Mouse (Mus musculus) large intestine, adult 2 months (tissue): Measurements from ENCODE around the gene Ercc1. TPM values are rescaled to one million over a fixed set of nuclear protein-coding genes. Genes with fewer than 3 reads are reported as not detected.
A peak's percentile ranks its signal among the peaks of the same experiment; 100 is the strongest.

Source experiments
- DNase-seq: peaks from one replicate; pipeline ENCODE4 v3.0.0-alpha.2; 2012; ENCODE audit warnings: low read depth, low spot score
- WGBS: fragments of 180-500 bp; shearing (Covaris S2); methylation state at CpG from one replicate; pipeline ENCODE4 v1.1.7; 2018; 5-methylcytosine and 5-hydroxymethylcytosine counted together
- polyA plus RNA-seq: library from polyadenylated mRNA; depleted of rRNA; stranded (reverse); fragments of >200 nt; gene quantifications from 2 replicates; pipeline ENCODE4 v1.2.3, GENCODE M21; 2012

Gene Ercc1
- polyA plus RNA-seq, 1 experiment, result 31.2 TPM

GRCm38 (mm10) chr7:19359892-19360641 is 15.5 kb downstream of the Ercc1 start:
- under 1% methylated on average over 45 of the region's 45 CpGs for WGBS
- no peak for DNase-seq

- DNase-seq, result peak; percentile 77
- 1% methylated on average over 27 of the region's 27 CpGs for WGBS
These were observed 16.4 kb downstream of the Ercc1 start for GRCm38 (mm10) chr7:19360944-19361343.

- WGBS, result 5% methylated on average over 16 of the region's 16 CpGs
- DNase-seq, result peak; percentile 89
These were observed 17.1 kb downstream of the Ercc1 start for GRCm38 (mm10) chr7:19361720-19362119.

- WGBS, result 52% methylated on average over 4 of the region's 4 CpGs
- no peak for DNase-seq
These were observed 17.7 kb downstream of the Ercc1 start for GRCm38 (mm10) chr7:19362276-19362675.

- DNase-seq, result no peak
These were observed 19.3 kb downstream of the Ercc1 start for GRCm38 (mm10) chr7:19363881-19364280.

GRCm38 (mm10) chr7:19365376-19365775 is 20.8 kb downstream of the Ercc1 start:
- WGBS, result 43% methylated on average over 4 of the region's 4 CpGs
- DNase-seq, result no peak

More at GRCm38 (mm10) chr7:19363881-19364280, 19.3 kb downstream of the Ercc1 start:
- 3% methylated on average over 18 of the region's 18 CpGs for WGBS

- WGBS, result 37% methylated on average over 16 of the region's 16 CpGs
- no peak for DNase-seq
These were observed 23.8 kb downstream of the Ercc1 start for GRCm38 (mm10) chr7:19368380-19368779.

GRCm38 (mm10) chr7:19369823-19370425 is 25.3 kb downstream of the Ercc1 start:
- DNase-seq, result no peak
- WGBS, result 22% methylated on average over 46 of the region's 46 CpGs

GRCm38 (mm10) chr7:19373367-19373766 is 28.8 kb downstream of the Ercc1 start:
- DNase-seq, result no peak
- 88% methylated on average over 2 of the region's 2 CpGs for WGBS

- DNase-seq, result no peak
- 83% methylated on average over 18 of the region's 18 CpGs for WGBS
These were observed 30.8 kb downstream of the Ercc1 start for GRCm38 (mm10) chr7:19375368-19375767.

GRCm38 (mm10) chr7:19376019-19376418 is 31.4 kb downstream of the Ercc1 start:
- 83% methylated on average over 4 of the region's 4 CpGs for WGBS
- DNase-seq, result no peak

GRCm38 (mm10) chr7:19378049-19378448 is 33.5 kb downstream of the Ercc1 start:
- no peak for DNase-seq
- 78% methylated on average over 8 of the region's 8 CpGs for WGBS

- DNase-seq, result peak; percentile 99
- WGBS, result 6% methylated on average over 40 of the region's 48 CpGs
These were observed 37.0 kb downstream of the Ercc1 start, which contains the start of gene Ercc2 for GRCm38 (mm10) chr7:19381377-19382165. Ercc2 (plus strand) TSS chr7:19382010.

GRCm38 (mm10) chr7:19382166-19382541 is 37.6 kb downstream of the Ercc1 start:
- under 1% methylated on average over 32 of the region's 37 CpGs for WGBS
- DNase-seq, result no peak

GRCm38 (mm10) chr7:19383708-19384107 is 39.1 kb downstream of the Ercc1 start:
- WGBS, result 93% methylated on average over 9 of the region's 9 CpGs
- DNase-seq, result no peak

GRCm38 (mm10) chr7:19388699-19389413 is 44.3 kb downstream of the Ercc1 start:
- DNase-seq, result no peak
- 85% methylated on average over 10 of the region's 10 CpGs for WGBS

- 84% methylated on average over 8 of the region's 8 CpGs for WGBS
- no peak for DNase-seq
These were observed 49.9 kb downstream of the Ercc1 start for GRCm38 (mm10) chr7:19394484-19394883.

GRCm38 (mm10) chr7:19399496-19400280 is 55.1 kb downstream of the Ercc1 start:
- 5% methylated on average over 27 of the region's 27 CpGs for WGBS
- no peak for DNase-seq

- WGBS, result 80% methylated on average over 4 of the region's 4 CpGs
- DNase-seq, result no peak
These were observed 56.4 kb downstream of the Ercc1 start for GRCm38 (mm10) chr7:19400946-19401345.
